Mouse (Mus musculus) cerebellum, postnatal 36 days (tissue): ENCODE data around the gene Mxd4.

Experiments used
- DNase-seq, 2 experiments: peaks; one replicate each; pipeline ENCODE4 v3.0.0; 2021 to 2022; ENCODE audit warnings: mixed read lengths in 2 of 2

Gene Mxd4

GRCm38 (mm10) chr5:34168950-34169891, 18.3 kb downstream of the Mxd4 start, which contains the start of the genes Poln and Haus3:
Gene Poln (minus strand): TSS chr5:34169448.
Gene Haus3 (minus strand): TSS chr5:34169527.
- DNase-seq, result peak; percentile 95 to 97

GRCm38 (mm10) chr5:34167857-34168256, 19.7 kb downstream of the Mxd4 start:
- no peak for DNase-seq

GRCm38 (mm10) chr5:34165793-34166192, 21.7 kb downstream of the Mxd4 start:
- no peak for DNase-seq

- no peak for DNase-seq
Measured at GRCm38 (mm10) chr5:34148476-34148875, 39.0 kb downstream of the Mxd4 start.

GRCm38 (mm10) chr5:34147554-34147953, 40.0 kb downstream of the Mxd4 start:
- no peak for DNase-seq

GRCm38 (mm10) chr5:34139751-34140150, 47.8 kb downstream of the Mxd4 start:
- DNase-seq, result peak; percentile 34 to 49

GRCm38 (mm10) chr5:34132731-34133130, 54.8 kb downstream of the Mxd4 start:
- no peak for DNase-seq

- DNase-seq, result no peak
Measured at GRCm38 (mm10) chr5:34124131-34124530, 63.4 kb downstream of the Mxd4 start.
